Mouse (Mus musculus) myocyte (in vitro differentiated cells): ENCODE measurements at regions not wholly inside any gene's neighbourhood (a gene's known extent, or its start where the extent isn't known, plus 50 kb on each side); places are given as distances from the start of the nearest gene placed in this dataset.

Experiments
- E2F4 ChIP-seq: IDR thresholded peaks from one replicate; pipeline ENCODE4 v1.6.1; 2011; ENCODE audit warnings: mild to moderate bottlenecking, control low read depth, moderate library complexity; ENCODE audit not compliant: insufficient read depth
- MAX ChIP-seq: IDR thresholded peaks from one replicate; pipeline ENCODE4 v1.6.1; 2011; ENCODE audit warnings: low read depth, mild to moderate bottlenecking, control low read depth
- POLR2A ChIP-seq: IDR thresholded peaks from one replicate; pipeline ENCODE4 v1.6.1; 2011; ENCODE audit warnings: low read depth, mild to moderate bottlenecking, control low read depth, moderate library complexity; ENCODE audit not compliant: insufficient read length
- USF1 ChIP-seq: IDR thresholded peaks from one replicate; pipeline ENCODE4 v1.6.1; 2011; ENCODE audit warnings: low read depth, mild to moderate bottlenecking, control low read depth, moderate library complexity

- no peak for TF ChIP-seq USF1
- no peak for TF ChIP-seq POLR2A
- no peak for TF ChIP-seq MAX
- no peak for TF ChIP-seq E2F4
Measured at GRCm38 (mm10) chr11:48381489-48381888, 392.7 kb upstream of the Sgcd start.
